Mouse (Mus musculus) kidney, adult 2 months (tissue): Measurements from ENCODE around the gene Cdh23.
"Not testable (repeated sequence)": the region's sequence is repeated elsewhere in the genome, so short reads cannot be mapped to it uniquely, and the experiment has no call there.

Experiments
- CTCF ChIP-seq: fragments of 200-500 bp; conservative IDR thresholded peaks from 2 replicates; pipeline ENCODE4 v1.5.1; 2011; ENCODE audit warnings: low read depth, mild to moderate bottlenecking, control low read depth, low read length, moderate library complexity, mixed read lengths; ENCODE audit not compliant: insufficient read depth, insufficient read length
- POLR2A ChIP-seq: fragments of 200-500 bp; IDR thresholded peaks from one replicate; pipeline ENCODE4 v1.6.1; 2011; ENCODE audit warnings: low read depth, low read length, control low read depth

- not testable (repeated sequence) for TF ChIP-seq CTCF, POLR2A
Observed at GRCm38 (mm10) chr10:60742296-60742695, 46.0 kb upstream of the Cdh23 start.
